Mouse (Mus musculus) left cerebral cortex, postnatal 36 days (tissue): ENCODE measurements around the gene Stx3. TPM values are rescaled to one million over a fixed set of nuclear protein-coding genes. Genes with fewer than 3 reads are reported as not detected.

Experiments
- DNase-seq, 2 experiments: peaks; one replicate each; pipeline ENCODE4 v3.0.0; 2021 to 2022; ENCODE audit warnings: low spot score in 2 of 2, mixed read lengths in 1 of 2
- intact Hi-C: fragments of 180-260 bp; cut with DNase I; formaldehyde crosslinking; loops from one replicate; pipeline ENCODE4 v1.15.1; 2025
- total RNA-seq, 2 experiments: library from RNA; stranded (reverse); gene quantifications; 2 replicates each; pipeline ENCODE4 v1.2.3; 2021

Gene Stx3
- total RNA-seq, 2 experiments from 2014 or later: 22.9 to 30.1 TPM

GRCm38 (mm10) chr19:11747298-11747697, 71.9 kb downstream of the Stx3 start, which contains the start of gene Gif:
Gif (plus strand) TSS chr19:11747554.
- intact Hi-C loops: no loop called here

DNA sequence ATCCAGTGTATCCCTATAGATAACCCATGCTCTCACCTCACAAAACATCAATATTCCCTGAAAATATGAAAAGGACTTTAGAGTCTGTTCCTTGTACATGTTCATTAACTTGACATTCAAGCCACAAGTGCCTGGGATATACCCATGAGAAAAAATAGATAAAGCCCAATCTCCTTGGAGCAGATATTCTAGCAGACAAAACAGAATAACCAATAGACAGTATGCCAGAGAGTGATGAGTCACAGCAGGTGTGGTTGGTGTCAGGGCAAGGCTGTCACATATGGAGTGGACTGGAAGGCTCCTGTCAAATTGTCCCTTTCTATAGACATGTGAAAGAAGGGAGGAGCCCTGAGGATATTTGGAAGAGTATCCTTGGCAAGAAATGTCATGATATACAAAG, 73.5 kb downstream of the Stx3 start:
- no peak for DNase-seq
- intact Hi-C loops: no loop called here

More at GRCm38 (mm10) chr19:11747298-11747697, 71.9 kb downstream of the Stx3 start, which contains the start of gene Gif:
- no peak for DNase-seq

DNA sequence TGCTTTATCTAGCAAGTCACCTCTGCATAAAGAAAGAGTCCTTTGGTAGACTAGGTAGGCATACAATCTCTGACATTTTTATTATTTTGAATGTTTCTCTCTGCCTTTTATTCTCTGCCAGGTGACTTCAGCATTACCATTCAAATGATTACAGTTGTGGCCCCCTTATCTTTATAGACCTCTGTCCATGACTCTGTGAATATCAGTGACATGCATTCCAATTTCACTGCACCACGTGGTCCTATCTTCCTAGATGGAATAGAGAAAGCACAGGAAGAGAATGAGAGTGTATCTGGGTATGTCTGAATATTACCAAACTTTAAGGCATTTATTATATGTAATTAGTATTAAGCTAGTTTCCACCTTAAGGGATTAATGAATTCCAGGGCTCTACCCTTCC, 82.7 kb downstream of the Stx3 start:
- intact Hi-C loops: no loop called here
- no peak for DNase-seq

DNA sequence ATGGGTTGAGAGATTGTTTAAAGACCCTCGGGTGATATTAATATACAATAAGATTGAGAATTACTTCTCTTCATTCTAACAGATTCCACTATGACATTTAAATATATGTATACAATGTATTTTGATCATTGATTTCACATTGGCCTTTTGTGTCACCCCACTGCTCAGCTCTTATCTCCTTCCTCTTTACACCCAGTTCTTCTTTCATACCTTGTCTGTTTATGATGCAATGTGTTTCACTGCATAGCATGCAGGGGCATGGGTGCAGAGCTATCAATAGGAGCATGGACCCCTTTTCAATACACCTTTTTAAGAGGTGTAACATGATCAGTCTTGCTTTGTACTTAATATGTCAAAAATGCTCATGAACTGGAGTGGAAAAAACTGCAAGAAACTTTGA, 88.9 kb downstream of the Stx3 start:
- intact Hi-C loops: no loop called here

DNA sequence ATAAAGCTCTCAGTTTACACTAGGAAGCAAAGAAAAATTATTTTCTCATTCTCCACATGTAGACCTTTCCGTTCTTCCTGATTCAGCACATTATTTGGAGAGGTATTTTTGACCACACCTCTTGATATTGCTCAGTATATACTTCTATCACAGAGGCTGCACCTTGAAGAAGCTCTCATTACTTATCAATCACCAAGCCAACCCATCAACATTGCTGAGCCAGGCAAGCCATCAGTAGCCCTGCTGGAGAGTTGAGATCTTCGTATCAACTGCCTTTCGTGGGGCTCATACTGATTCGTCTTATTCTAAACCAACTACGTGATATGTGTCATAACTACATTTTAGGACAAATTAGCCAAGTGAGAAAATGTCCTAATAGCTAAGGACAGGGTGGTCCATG, 91.9 kb downstream of the Stx3 start:
- DNase-seq: no peak
- intact Hi-C loops: no loop called here

More for the DNA sequence above, 88.9 kb downstream of the Stx3 start:
- DNase-seq: no peak

DNA sequence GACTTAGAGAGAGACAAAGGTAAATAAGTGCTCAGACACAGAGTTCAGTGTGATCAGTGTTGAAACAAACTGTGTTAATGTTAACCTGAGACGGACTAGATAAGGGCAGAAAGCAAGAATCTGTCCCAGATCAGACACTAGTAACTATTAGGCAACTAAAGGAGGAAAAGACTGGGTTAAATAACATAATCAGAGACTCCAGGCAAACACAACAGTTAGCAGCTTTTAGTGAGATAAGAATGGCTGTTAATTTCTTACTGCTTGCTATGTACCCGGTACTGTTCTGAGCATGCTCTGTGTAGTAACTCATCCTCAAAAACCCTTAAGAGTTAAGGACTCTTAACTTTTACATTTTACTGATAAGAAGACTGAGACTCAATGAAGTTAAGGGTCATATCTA, 93.3 kb downstream of the Stx3 start:
- no peak for DNase-seq

More for the DNA sequence above, 93.3 kb downstream of the Stx3 start:
- intact Hi-C loops: no loop called here

Other genes starting within 250 kb of the Stx3 start
- 1 to 10 TPM; 1.3 to 1.6 TPM for gene Ms4a6d, start 214.6 kb downstream of the Stx3 start, total RNA-seq
- not detected for gene Ms4a2, start 195.7 kb downstream of the Stx3 start, total RNA-seq
- gene Ms4a3, start 178.6 kb downstream of the Stx3 start, total RNA-seq: not detected
- gene Oosp2, start 158.8 kb downstream of the Stx3 start, total RNA-seq: not detected
- gene Oosp1, start 128.3 kb downstream of the Stx3 start, total RNA-seq: not detected
- gene Oosp3, start 122.3 kb downstream of the Stx3 start, total RNA-seq: not detected
- not detected for gene Gif, start 71.8 kb downstream of the Stx3 start, total RNA-seq
- 10 to 100 TPM; 40.6 to 42.7 TPM for gene Mrpl16, start 49.0 kb downstream of the Stx3 start, total RNA-seq
- gene Olfr1417, start 19.8 kb upstream of the Stx3 start, total RNA-seq: not detected
- not detected for gene Olfr1418, start 41.7 kb upstream of the Stx3 start, total RNA-seq
- gene Olfr1419, start 55.7 kb upstream of the Stx3 start, total RNA-seq: not detected
- not detected for gene Olfr1420, start 67.2 kb upstream of the Stx3 start, total RNA-seq
- 10 to 100 TPM; 18.5 to 19.6 TPM for gene Patl1, start 93.0 kb upstream of the Stx3 start, total RNA-seq
- gene Osbp, start 146.5 kb upstream of the Stx3 start, total RNA-seq: 10 to 100 TPM; 55.5 to 59.1 TPM
- not detected for gene Olfr1423, start 221.9 kb upstream of the Stx3 start, total RNA-seq
- gene Olfr1424, start 243.3 kb upstream of the Stx3 start, total RNA-seq: not detected